In the genomic region with DNA sequence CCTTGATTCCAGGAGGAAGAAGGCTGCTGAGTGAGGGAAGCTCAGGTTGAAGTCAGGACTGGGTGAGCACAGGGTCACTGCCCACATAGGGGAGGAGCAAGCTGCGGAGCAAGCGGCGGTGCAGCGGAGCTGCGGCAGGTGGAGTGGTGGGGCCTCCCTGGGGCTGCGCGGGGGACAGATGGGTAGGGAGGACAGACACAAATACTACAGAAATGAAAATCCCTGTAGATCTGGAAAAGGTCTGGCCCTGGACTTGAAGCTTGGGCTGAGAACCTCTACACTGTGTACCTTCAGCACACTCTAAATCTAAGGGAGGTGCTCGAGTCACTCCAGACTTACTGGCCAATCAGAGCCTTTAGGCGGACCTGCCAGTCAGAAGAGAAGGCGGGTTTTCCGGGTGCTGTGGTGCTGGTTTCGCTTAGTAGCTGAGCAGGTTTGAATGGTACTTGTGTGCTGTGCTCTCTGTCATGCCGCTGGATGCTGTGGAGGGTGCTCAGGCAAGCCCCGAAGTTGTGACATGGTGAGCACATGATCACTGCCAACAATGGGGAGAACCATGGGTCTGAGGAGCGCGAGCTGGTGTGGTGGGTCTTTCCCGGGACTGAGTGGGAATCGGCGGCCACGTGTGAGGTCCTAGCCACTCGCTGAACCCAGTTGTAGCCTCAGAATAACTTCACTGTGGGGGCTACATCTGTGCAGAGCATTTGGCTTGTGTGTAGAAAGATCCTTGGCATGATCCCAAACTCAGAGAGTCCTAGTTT, we compare ENCODE assay signal across 8 mouse cellular contexts. TPM values are rescaled to one million over a fixed set of nuclear protein-coding genes. Genes with fewer than 3 reads are reported as not detected.
DNase-seq lines count a peak whose midpoint lies in the region; ATAC-seq and TF ChIP-seq lines count a peak whose summit lies in the region.
"Not testable (repeated sequence)": the region's sequence is repeated elsewhere in the genome, so short reads cannot be mapped to it uniquely, and the experiment has no call there.

No protein-coding gene starts in this region.

- H3K9me3 ChIP-seq in E14TG2a.4 (ENCODE audit: low read length) = peaks cover 45% of the 10 kb centered on the region
- H3K9me3 ChIP-seq in forebrain, embryonic 10.5 days; heart, embryonic 15.5 days (replicated peaks); liver, embryonic 13.5 days (replicated peaks); stomach, embryonic 15.5 days: not testable (repeated sequence)

- peak overlapping the region; percentile 40 for H3K9ac ChIP-seq in heart, embryonic 15.5 days
- peak overlapping the region; percentile 81 for H3K9ac ChIP-seq in liver, embryonic 13.5 days
- H3K9ac ChIP-seq in stomach, embryonic 15.5 days = peak overlapping the region; percentile 32; the same call in 1 of the 2 replicates

- peak overlapping the region; percentile 89 for H3K27ac ChIP-seq in forebrain, embryonic 10.5 days
- not testable (repeated sequence) for H3K27ac ChIP-seq in heart, embryonic 15.5 days
- peak overlapping the region; percentile 58; the same call in 1 of the 2 replicates for H3K27ac ChIP-seq in liver, embryonic 13.5 days
- H3K27ac ChIP-seq in stomach, embryonic 15.5 days = peak overlapping the region; percentile 59; the same call in 1 of the 2 replicates

- DNase-seq in c-Kit-positive CD71-positive TER-119-negative erythroid progenitor cells, embryonic 14.5 days (ENCODE audit: low read depth) = peak; percentile 54
- DNase-seq in forebrain, embryonic 10.5 days (ENCODE audit: extremely low spot score, low spot score) = peak; percentile 73
- peak; percentile 82 to 88 for DNase-seq in kidney, postnatal 25 days
- peak; percentile 74 for DNase-seq in liver, embryonic 13.5 days
- peak; percentile 67 to 68 for DNase-seq in natural killer cell, adult 2 months (ENCODE audit: low spot score in 2 of 2)

- not testable (repeated sequence) for H3K27me3 ChIP-seq in E14TG2a.4 (ENCODE audit: insufficient read depth, low read length); forebrain, embryonic 10.5 days (ENCODE audit: poor library complexity, severe bottlenecking); heart, embryonic 15.5 days; liver, embryonic 13.5 days; stomach, embryonic 15.5 days (replicated peaks)

- not testable (repeated sequence) for H3K36me3 ChIP-seq in E14TG2a.4 (ENCODE audit: insufficient read depth, low read length); forebrain, embryonic 10.5 days (replicated peaks); heart, embryonic 15.5 days; liver, embryonic 13.5 days; stomach, embryonic 15.5 days

- H3K4me1 ChIP-seq in E14TG2a.4 (replicated peaks; ENCODE audit: low read depth, low read length); heart, embryonic 15.5 days (replicated peaks); liver, embryonic 13.5 days (replicated peaks); stomach, embryonic 15.5 days: not testable (repeated sequence)
- H3K4me1 ChIP-seq in forebrain, embryonic 10.5 days = peaks cover 15% of the 10 kb centered on the region

- peak; percentile 89 for ATAC-seq in heart, embryonic 15.5 days (replicated peaks; ENCODE audit: insufficient number of reproducible peaks, insufficient read depth, low FRiP score, low read depth)
- ATAC-seq in liver, embryonic 13.5 days (ENCODE audit: low read depth) = peak; percentile 98
- peak; percentile 99 for ATAC-seq in stomach, embryonic 15.5 days (ENCODE audit: insufficient read depth, low FRiP score, low read depth)

- 2% methylated on average over 21 of the region's 21 CpGs for WGBS in forebrain, embryonic 10.5 days
- WGBS in heart, embryonic 15.5 days = under 1% methylated on average over 21 of the region's 21 CpGs
- under 1% methylated on average over 21 of the region's 21 CpGs for WGBS in liver, embryonic 13.5 days (ENCODE audit: insufficient replicate concordance)
- WGBS in stomach, embryonic 15.5 days = under 1% methylated on average over 21 of the region's 21 CpGs

- H3K4me2 ChIP-seq in heart, embryonic 15.5 days = peak overlapping the region; percentile 62
- H3K4me2 ChIP-seq in liver, embryonic 13.5 days = peak overlapping the region; percentile 71
- H3K4me2 ChIP-seq in stomach, embryonic 15.5 days = peak overlapping the region; percentile 59

- TF ChIP-seq CTCF in E14TG2a.4 (conservative IDR thresholded peaks at IDR 0.05; ENCODE audit: low read length) = not testable (repeated sequence)

- peak overlapping the region; percentile 80 for H3K4me3 ChIP-seq in E14TG2a.4 (replicated peaks; ENCODE audit: low read length)
- H3K4me3 ChIP-seq in forebrain, embryonic 10.5 days = peak overlapping the region; percentile 66
- H3K4me3 ChIP-seq in heart, embryonic 15.5 days = peak overlapping the region; percentile 56
- peak overlapping the region; percentile 78 for H3K4me3 ChIP-seq in liver, embryonic 13.5 days (replicated peaks)
- H3K4me3 ChIP-seq in stomach, embryonic 15.5 days (replicated peaks) = peak overlapping the region; percentile 61

RNA-seq across cellular contexts. Expression of gene Vmn2r87, which starts 44.9 kb away (rescaled TPM):
- 0.06 and 0.07 TPM in 2 replicates for polyA plus RNA-seq in forebrain, embryonic 10.5 days (2016; fragmentation: Nextera tagmentation; extraction: Ambion mirVana)
- not detected in 2 replicates for polyA plus RNA-seq in heart, embryonic 15.5 days (2015; fragmentation: Nextera tagmentation; extraction: Ambion mirVana)
- polyA plus RNA-seq in liver, embryonic 13.5 days (2015; fragmentation: Nextera tagmentation; extraction: Ambion mirVana) = not detected in 2 replicates
- not detected in 2 replicates for polyA plus RNA-seq in stomach, embryonic 15.5 days (2015; fragmentation: Nextera tagmentation; extraction: Ambion mirVana)
